Mouse (Mus musculus) CD4-positive, CD25-positive, alpha-beta regulatory T cell (primary cell): ENCODE data around the gene Osbpl11. TPM values are rescaled to one million over a fixed set of nuclear protein-coding genes. Genes with fewer than 3 reads are reported as not detected.

Experiments
- polyA plus RNA-seq: library from polyadenylated mRNA; unstranded; fragments of 100-300 nt; shearing (Covaris generic); gene quantifications from one replicate; pipeline ENCODE4 v1.2.1, GENCODE M21; 2017

Osbpl11 gene
- 29.5 TPM for polyA plus RNA-seq

DNA sequence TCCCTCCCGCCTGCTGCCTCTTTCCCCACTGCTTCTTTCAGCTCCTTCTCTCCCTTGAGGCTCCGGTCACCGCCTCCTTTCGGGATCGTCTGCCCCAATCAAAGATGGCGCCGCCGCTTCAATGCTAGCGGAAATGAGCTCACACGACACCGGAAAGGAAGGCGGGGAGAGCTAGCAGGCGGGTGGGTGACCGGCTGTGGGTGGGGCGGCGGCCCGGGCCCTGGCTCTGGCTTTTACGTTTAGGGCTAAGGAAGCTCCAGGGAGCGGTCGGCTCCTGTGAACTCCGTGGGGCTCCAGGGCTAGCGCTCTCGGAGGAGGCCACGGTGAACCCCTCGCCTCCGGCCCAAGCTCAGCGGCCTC lies at the start of gene Osbpl11:
Osbpl11 (plus strand) TSS at position 171 of the 360 bp plus-strand sequence.

DNA sequence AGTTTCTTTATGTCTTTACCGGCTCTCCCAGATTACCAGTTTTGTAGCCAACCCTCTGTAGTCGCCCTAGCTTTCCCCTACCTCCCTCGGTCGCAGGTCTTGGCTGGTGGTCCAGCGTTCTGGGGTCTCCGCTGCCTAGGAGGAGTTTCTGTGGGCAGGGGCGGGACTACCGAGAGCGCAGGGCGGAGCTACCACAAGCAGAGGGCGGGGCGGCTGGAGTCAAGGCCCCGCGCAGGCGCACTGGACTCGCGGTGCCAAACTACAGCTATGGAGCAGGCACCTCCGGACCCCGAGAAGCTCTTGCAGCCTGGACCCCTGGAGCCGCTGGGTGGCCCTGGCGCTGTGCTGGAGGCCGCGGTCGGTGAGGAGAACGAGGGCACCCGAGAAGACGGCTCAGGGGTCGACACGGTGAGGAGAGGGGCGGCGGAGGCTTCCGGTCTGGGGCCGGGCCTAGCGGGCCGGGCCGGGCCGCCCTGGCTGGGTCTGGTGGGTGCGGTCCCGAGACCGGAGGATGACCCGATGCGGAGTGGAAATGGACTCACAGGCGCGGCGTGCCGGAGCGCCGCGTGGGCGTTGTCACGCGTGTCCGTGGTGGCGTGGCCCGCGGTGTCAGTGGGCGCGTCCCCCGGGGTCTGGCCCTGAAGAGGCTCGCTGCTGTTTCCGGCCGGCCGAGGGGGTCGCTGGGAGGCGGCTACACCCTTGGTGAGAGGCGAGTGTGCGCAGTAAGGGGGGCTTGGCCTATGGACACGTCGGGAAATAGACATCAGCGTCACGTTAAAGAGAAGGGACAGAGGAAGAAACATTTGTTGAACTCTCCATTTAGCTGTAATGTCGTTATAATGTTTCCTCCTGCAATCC lies 66.6 kb downstream of the Osbpl11 start, which contains the start of gene Snx4:
Snx4 (plus strand) TSS at position 249 of the 858 bp plus-strand sequence.

Other genes with a start within 250 kb of the Osbpl11 start
- 0.29 TPM for gene Iqcg, start 128.9 kb upstream of the Osbpl11 start, polyA plus RNA-seq
- gene Rpl35a, start 128.6 kb upstream of the Osbpl11 start, polyA plus RNA-seq, result 679 TPM
- gene Lmln, start 122.5 kb upstream of the Osbpl11 start, polyA plus RNA-seq, result 0.59 TPM
- 137 TPM for gene Snx4, start 66.4 kb downstream of the Osbpl11 start, polyA plus RNA-seq
- gene Zfp148, start 195.8 kb downstream of the Osbpl11 start, polyA plus RNA-seq, result 72.5 TPM